Mouse (Mus musculus): Measurements from ENCODE around the gene Abcc6. TPM values are rescaled to one million over a fixed set of nuclear protein-coding genes. Genes with fewer than 3 reads are reported as not detected.
"Not testable (repeated sequence)": the region's sequence is repeated elsewhere in the genome, so short reads cannot be mapped to it uniquely, and the experiment has no call there.

Abcc6 gene
- total RNA-seq, 4 experiments from 2014 or later: 1.8 to 3.5 (median 2.6) TPM

DNA sequence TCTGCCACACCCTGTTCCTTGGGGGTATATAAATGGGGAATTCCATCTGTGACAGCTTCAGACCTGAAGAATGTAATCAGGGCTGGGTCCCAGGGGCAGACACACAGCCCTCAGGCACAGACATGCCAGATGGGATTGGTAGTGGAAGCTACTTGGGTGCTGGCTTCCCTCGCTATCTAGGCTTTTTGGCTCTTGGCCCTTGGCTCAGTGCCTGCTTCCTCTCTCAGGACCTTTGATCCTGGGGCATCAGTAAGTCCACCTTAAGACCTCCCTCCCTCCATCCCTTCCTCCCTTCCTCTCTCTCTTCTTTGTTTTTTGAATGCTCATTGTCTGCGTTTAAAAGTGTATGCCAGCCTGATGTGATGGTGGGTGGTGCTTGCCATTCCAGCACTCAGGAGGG, 90.3 kb downstream of the Abcc6 start:
- no peak for DNase-seq (ENCODE audit: low spot score in 2 of 2)

DNA sequence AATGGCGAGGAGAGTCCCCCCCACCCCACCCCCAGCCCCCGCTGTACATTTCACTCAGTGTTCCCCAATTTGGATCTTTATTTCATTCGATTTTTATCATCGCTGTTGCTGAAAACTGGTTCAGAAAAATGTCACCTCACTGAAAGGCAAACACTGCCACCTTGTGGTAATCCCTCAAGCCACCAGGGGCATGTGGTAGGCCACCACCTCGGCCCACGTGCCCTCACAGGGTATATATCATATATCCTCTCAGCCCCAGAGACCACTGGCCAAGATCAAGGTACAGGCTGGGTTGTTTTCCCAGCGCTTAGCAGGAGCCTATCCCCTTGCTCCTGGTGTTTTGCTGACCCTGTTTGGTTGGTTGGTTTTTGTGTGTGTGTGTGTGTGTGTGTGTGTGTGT, 95.0 kb downstream of the Abcc6 start:
- peak in 1 of 2 experiments; percentile 58 for DNase-seq (ENCODE audit: low spot score in 2 of 2)

DNA sequence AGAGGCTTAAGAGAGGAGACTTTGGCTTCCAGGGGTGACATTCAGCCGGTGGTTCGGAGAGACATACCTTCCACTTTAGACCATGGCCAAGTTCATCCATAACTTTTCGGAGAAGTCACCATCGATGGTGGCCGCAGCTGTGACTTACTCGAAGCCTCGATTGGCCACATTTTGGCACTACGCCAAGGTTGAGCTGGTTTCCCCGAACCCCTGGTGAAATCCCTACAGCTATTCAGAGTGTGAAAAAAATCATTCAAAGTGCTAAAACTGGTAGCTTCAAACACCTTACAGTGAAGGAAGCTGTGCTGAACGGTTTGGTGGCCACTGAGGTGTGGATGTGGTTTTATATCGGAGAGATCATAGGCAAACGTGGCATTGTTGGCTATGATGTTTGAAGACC, 96.3 kb downstream of the Abcc6 start:
- not testable (repeated sequence) for DNase-seq (ENCODE audit: low spot score in 2 of 2)

DNA sequence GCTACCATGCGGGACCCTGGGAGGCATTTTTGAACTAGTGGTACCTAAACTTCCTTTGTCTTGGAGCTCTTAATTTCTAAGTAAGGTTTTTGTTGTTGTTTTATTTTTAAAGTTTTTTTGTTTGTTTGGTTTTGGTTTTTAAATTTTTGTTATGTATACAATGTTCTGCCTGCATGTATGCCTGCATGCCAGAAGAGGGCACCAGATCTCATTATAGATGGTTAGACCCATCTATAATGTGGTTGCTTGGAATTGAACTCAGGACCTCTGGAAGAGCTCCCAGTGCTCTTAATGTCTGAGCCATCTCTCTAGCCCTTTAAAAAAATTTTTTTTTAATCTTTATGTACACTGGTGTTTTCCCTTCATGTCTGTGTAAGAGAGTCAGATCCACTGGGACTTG, 100.4 kb downstream of the Abcc6 start:
- no peak for DNase-seq (ENCODE audit: low spot score in 2 of 2)

DNA sequence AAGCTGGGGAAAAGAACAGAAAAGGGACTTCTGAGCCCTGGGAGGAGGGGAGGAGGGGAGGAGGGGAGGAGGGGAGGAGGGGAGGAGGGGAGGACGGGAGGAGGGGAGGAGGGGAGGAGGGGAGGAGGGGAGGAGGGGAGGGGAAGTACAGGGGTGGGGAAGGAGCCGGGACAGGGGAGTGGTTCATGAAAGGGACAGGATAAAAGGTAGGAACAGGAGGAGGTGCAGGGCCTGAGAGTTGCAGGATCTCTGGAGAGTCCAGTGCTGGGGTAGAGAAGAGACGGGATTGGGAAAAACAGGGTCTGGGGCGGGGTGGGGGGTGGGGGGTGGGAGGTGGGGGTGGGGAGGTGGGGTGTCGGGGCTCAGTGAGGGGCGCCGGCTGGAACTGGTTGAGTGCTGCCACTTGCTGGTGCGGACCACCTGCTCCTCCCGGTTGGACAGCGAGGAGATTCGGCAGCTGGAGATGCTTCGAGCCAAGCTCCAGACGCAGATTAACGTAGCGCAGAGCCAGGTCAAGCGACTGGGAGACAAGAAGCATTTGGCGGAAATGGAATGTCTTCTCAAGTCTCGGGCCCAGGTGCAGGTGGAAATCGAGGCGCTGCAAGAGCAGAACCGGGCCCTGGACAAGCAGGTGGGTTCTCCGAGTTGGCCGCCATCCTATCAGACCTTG, 101.3 kb downstream of the Abcc6 start:
- no peak for DNase-seq (ENCODE audit: low spot score in 2 of 2)

DNA sequence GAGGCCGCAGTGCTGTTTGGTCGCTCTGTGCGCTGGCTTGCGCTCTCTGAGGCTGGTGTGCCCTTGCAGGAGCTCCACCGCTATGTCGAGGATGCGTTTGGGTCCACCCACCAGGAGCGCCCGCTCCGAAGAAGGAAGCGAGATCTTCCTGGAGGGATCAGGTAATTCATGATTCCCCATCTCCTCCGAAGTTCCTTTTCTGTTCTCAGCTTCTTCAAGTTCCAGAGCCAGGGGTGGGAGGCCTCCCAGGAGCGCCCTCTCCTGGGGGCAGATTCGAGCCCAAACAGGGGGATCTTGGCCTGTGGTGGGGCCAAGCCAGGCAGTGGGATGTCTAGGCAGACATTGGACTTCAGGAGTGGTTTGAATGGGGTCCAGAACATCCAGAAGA, 105.7 kb downstream of the Abcc6 start:
- no peak for DNase-seq (ENCODE audit: low spot score in 2 of 2)

DNA sequence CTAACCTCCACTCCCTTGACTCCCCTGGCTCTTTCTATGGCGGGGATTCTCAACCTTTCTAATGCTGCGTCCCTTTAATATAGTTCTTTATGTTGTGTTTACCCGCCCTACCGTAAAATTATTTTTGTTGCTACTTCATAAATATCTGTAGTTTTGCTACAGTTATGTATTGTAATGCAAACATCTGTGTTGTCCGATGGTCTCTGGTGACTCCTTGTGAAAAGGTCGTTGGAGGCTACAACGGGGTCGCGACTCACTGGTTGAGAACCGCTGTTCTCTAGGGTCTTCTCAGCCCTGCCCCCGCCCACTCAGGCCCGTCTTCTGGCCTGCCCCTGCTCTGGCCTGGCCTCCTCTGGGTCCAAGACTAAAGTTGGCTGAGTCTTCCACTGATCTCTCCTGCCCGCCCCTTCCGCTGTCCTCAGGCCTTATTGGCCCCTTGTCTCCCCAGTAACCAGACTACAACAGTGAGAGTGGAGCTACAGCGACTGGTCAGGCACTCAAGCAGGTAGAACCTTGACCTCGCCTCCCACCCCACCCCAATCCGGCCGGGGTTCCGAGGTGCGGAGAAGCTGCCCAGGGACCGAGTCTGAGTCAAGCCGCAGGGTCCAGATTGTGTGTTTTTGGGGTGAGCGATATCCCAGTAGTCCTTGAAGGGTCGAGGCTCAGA, 106.2 kb downstream of the Abcc6 start, which contains the start of gene Ccdc114:
Gene Ccdc114, plus strand, starts transcription at position 311 of the 667 bp plus-strand sequence.
- DNase-seq (ENCODE audit: low spot score in 2 of 2): peak; percentile 34 to 40

DNA sequence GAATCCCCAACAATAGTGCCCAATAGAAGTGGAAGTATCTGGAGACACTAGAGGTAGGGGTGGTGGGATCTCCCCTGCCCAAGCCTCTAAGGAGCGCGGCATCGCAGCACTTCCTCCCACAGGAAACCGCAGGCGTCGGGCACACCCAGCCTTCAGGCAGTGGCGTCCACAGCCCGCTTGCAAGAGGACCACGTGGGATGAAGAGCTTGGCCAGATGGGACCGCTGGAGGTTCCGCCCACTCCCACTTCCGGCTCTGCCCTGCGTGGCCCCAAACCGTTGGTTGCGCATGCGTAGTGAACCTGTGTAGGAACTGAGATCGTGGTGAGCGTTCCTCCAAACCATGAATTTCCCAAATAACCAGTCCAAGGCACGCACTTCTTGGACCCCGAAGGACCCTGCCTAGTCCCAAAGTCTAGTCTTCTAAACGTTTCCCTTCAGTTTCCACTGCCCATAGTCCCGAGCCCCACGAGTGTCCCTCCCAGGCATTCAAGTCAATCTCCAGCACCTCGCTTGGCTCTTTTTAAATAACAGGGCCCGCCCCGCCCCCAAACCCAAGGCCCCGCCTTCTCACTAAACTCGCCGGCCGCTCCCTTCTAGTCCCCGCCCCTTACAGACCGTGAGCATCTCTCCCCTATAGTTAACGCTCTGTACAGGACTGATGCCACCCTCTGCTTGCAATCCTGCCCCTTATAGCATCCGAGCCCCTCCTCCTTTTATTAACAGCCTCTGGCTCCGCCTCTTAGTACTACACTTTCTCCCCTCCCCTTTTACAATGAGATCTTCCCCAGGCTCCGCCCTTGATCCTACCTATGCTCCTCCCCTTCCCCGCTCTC, 107.0 kb downstream of the Abcc6 start:
- DNase-seq (ENCODE audit: low spot score in 2 of 2): peak; percentile 94

DNA sequence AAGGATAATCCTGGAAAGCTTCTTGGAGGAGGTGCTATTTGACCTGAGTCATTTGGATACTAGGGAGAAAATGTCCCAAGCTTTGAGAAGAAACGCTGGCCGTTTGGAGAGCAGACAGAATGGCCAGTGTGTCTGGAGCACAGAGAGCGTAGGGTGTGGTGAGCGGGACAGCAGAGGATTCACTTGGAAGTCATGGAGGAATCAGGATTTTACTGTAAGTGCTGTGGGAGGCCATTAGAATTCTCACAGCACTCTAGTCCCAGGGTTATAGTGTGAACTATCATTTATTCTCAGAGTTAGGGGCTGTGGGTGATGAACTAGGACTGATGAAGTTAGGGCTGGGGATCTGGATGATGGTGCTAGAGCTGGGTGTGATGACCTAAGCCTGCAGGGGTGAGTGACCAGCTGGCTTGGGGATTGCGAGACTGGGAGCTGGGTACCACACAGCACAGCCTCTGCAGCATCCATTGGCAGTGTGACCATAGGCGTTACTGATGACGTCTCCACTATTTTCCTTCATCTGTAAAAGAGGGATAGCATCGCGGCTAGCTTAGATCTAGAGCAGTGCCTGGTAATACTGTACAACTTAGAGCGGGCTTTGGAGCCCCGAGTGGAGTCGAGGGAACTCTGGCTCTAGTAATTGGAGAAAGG, 108.0 kb downstream of the Abcc6 start:
- no peak for DNase-seq (ENCODE audit: low spot score in 2 of 2)

DNA sequence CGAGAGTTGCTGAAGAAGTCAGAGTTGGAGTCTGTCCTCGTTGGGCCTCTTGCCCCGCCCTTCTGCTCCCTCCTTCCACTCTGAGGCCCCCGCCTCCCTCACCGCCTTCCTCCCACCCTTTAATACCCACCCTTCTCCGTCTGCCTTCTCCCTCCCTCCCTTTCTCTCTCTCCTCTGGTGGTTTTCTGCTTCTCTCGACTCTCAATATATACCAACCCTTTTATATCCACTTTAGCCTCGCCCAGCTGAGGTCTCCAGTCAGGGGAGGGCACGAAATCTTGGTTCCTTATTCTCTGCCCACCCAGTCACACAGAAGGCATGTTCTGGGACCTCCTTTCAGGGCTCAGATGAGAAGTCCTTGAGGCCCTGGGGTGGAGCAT, 108.9 kb downstream of the Abcc6 start, which contains the start of gene Emp3:
Gene Emp3, minus strand, starts transcription at position 163 of the 380 bp plus-strand sequence.
- DNase-seq (ENCODE audit: low spot score in 2 of 2): no peak

DNA sequence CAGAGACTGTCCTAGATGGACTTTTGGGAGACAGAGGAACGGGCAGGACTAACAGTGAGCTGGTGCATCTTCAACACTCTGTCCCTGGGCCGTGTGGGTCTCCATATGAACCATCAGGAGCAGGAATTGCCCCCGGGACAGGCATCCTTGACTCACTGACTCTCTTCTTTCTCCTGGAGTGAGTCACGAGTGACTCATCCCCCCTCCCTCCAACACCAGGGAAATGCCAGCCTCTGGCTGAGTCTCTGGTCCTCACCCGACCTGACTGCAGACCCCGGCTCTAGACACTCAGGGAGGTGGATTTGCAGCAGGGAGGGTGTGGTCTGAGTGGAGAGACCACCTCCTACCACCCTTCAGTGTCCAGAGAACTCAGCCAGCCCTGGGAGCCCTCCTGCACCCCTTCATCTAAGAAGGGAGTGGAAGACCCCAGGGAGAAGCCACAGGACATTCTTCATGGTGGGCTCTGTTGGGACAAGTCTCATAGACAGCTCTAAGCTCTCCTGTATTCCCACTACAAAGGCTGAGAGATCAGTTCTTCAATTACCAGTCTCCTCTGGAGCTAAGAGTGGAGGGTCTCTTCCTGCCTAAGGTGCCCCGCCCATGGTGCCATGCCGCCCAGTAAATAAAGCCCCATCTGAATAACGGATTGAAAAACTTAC, 109.4 kb downstream of the Abcc6 start:
- DNase-seq (ENCODE audit: low spot score in 2 of 2): no peak

DNA sequence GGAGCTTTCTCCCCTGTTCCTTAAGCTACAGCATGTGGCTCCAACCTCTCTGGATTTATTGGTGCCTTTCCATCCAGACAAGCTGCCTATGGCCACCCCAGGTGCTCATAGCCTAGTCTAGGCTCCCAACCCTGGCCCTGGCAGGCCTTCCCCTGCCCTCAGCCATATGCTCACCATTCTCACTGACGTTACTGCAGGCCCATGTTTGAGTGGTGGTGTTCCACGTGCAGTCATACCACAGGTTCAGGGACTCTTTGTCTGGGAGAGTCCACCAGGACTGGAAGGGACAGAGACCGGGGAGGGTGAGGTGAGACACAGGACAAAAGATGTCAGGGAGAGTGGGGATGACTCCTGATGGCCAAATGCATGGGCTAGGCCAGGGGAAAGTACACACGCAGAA, 110.3 kb downstream of the Abcc6 start:
- DNase-seq (ENCODE audit: low spot score in 2 of 2): no peak

DNA sequence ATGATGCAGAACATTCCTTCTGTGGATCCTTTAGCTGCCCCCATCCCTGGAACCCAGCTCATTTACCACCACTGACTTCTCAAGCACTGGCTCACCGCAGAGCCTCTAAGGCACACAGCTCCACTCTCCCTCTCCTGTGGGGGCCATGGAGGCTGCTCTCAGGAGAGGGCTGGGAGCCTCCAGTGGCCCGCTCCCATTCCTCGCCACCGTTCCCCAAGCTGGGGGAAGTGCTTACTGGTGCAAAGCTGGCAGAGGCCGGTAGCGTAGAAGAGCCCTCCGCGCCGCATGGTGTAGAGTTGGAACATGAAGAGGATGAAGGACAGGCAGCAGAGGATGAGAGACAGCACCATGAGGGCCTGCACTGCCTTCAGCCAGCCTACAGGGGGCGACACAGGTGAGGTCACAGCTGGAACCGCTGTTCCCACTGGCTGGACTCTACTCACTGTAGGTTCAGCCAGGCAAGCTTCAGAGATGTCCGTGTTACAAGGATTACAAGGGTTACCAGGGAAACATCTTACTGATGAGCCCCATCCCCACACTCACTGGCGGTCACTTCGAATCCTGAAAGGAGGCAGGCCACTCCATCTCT, 110.9 kb downstream of the Abcc6 start:
- no peak for DNase-seq (ENCODE audit: low spot score in 2 of 2)

DNA sequence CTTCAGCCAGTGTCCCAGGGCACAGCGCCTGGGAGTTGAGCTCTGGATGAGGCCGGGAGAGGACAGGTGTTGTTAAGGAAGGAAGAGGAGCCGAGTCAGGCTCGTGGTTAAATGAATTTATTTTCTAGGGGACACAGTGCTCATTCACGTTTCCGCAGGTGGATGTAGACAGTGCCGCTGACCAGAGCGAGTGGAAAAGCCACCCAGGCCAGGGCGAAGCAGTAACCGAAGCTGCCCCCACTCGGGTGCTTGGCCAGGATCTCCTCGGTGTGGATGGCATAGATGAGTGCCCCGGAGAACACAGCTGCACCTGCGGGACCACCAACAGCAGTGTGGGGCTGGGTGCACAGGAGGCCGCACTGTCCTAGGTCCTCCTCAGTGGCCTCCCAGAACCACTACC, 112.2 kb downstream of the Abcc6 start:
- DNase-seq (ENCODE audit: low spot score in 2 of 2): no peak

Other genes starting within 250 kb of the Abcc6 start
- 100 to 1,000 TPM; 251 to 313 (median 283) TPM for gene Lmtk3, start 246.6 kb downstream of the Abcc6 start, total RNA-seq (2022)
- 10 to 100 TPM in 3 of 4 experiments, 1 to 10 TPM in 1; 9.9 to 12.5 (median 11.3) TPM for gene Sult2b1, start 245.6 kb downstream of the Abcc6 start, total RNA-seq (2022)
- 100 to 1,000 TPM; 135 to 147 (median 139) TPM for gene Cyth2, start 215.7 kb downstream of the Abcc6 start, total RNA-seq (2022)
- 1 to 10 TPM; 1.6 to 2.1 (median 1.8) TPM for gene Kcnj14, start 205.5 kb downstream of the Abcc6 start, total RNA-seq (2022)
- 10 to 100 TPM; 19.3 to 24.7 (median 22.3) TPM for gene Grwd1, start 199.4 kb downstream of the Abcc6 start, total RNA-seq (2022)
- gene Kdelr1, start 157.5 kb downstream of the Abcc6 start, total RNA-seq (2022): 10 to 100 TPM; 72.8 to 86.3 (median 79.1) TPM
- gene Grin2d, start 151.9 kb downstream of the Abcc6 start, total RNA-seq (2022): 10 to 100 TPM in 2 of 4 experiments, 1 to 10 TPM in 2; 8.6 to 11.1 (median 10.1) TPM
- under 1 TPM in 1 of 4 experiments, not detected in 3; 0.64 TPM for gene Syngr4, start 133.6 kb downstream of the Abcc6 start, total RNA-seq (2022)
- 10 to 100 TPM; 19.8 to 24.1 (median 21.2) TPM for gene Tmem143, start 133.4 kb downstream of the Abcc6 start, total RNA-seq (2022)
- 1 to 10 TPM; 2.6 to 6.3 (median 6.2) TPM for gene Emp3, start 108.9 kb downstream of the Abcc6 start, total RNA-seq (2022)
- gene Ccdc114, start 106.2 kb downstream of the Abcc6 start, total RNA-seq (2022): 1 to 10 TPM; 3.7 to 5.4 (median 4.5) TPM
- 100 to 1,000 TPM in 3 of 4 experiments, 10 to 100 TPM in 1; 96.7 to 108 (median 105) TPM for gene Nomo1, start 3.4 kb upstream of the Abcc6 start, total RNA-seq (2022)
- 10 to 100 TPM; 30.2 to 36.4 (median 33.9) TPM for gene Kcnj11, start 70.5 kb upstream of the Abcc6 start, total RNA-seq (2022)
- 10 to 100 TPM; 39.0 to 52.6 (median 45.1) TPM for gene Abcc8, start 149.7 kb upstream of the Abcc6 start, total RNA-seq (2022)
- under 1 TPM; 0.16 to 0.74 (median 0.25) TPM for gene Ush1c, start 208.2 kb upstream of the Abcc6 start, total RNA-seq (2022)
- under 1 TPM in 3 of 4 experiments, not detected in 1; 0.19 to 0.27 (median 0.23) TPM for gene Otog, start 210.7 kb upstream of the Abcc6 start, total RNA-seq (2022)